Mouse (Mus musculus): ENCODE results near the gene Itga3. TPM values are rescaled to one million over a fixed set of nuclear protein-coding genes. Genes with fewer than 3 reads are reported as not detected.

The Itga3 gene
- total and polyA plus RNA-seq, 3 experiments = not detected

DNA sequence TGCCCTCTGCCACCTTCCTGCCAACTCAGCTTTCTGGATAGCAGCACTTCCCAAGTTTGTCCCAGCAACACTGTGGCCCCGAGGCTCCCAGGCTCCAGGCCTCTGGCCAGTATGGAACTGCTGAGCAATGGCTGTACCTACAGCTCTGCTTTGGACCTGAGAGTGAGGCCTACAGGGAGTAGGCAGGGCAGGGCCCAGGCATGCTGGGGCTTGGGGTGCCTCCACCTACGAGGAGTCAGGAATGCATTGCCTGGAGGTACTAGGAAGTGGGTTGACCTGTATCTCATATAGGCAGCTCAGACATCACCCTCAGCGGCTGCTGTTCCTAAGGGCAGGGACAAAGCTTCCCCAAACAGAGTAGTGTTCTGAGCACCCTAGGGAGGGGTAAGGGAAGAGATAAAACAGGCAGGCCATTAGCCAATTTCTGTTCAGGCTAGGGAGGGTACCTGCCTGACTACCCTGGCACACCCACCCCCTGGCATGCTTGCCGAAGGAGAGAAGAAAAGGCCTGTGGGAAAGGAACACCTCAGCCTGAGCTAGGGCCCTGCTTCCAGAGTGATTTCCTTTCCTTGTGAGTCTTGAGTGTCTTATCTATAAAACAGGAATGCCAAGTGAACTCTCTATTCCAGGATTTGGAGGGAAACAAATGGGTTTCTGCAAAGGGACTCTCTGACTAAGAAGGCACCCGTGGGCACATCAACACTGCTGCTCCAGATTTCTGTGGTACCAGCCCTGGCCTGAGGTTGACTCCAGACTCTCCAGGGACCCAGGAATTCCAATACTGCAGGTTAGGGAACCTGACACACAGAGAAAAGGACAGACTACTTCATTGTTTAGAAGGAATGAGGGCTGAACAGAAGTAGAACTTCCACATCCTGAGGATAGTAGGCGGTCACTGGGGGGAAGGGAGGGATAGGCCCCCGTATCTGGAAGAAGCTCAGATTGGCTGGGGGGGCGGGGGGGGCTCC is 6.2 kb downstream of the Itga3 start:
- H3K79me2 ChIP-seq (ENCODE audit: control insufficient read depth, insufficient read depth, low read length, poor library complexity) = no peaks in the 10 kb centered on the region
- no peak overlapping the region for H3K4me3 ChIP-seq (ENCODE audit: control insufficient read depth in 1 of 2, insufficient read depth in 1 of 2, low read depth in 2 of 2, low read length in 2 of 2)
- DNase-seq (ENCODE audit: low read depth, low spot score) = no peak
- peaks cover 10 to 15% of the 10 kb centered on the region in 2 experiments for H3K27me3 ChIP-seq (ENCODE audit: control insufficient read depth in 1 of 2, insufficient read depth in 2 of 2, low read length in 2 of 2)
- no peak overlapping the region for H3K27ac ChIP-seq (ENCODE audit: control insufficient read depth, low read depth, low read length)
- no peak overlapping the region for H3K9ac ChIP-seq (ENCODE audit: control insufficient read depth, low read depth, low read length, poor library complexity, severe bottlenecking)
- no peaks in the 10 kb centered on the region for H3K4me1 ChIP-seq (ENCODE audit: control insufficient read depth in 1 of 2, insufficient read depth in 2 of 2, low read length in 2 of 2)
- no peaks in the 10 kb centered on the region for H3K9me3 ChIP-seq (replicated peaks; ENCODE audit: insufficient read depth, low read length)
- TF ChIP-seq GABPA (IDR thresholded peaks at IDR 0.05; ENCODE audit: low read depth, low read length) (no peak), GATA1 (IDR thresholded peaks at IDR 0.05; ENCODE audit: low read depth, low read length) (no peak), BHLHE40 (IDR thresholded peaks at IDR 0.05; ENCODE audit: borderline replicate concordance, low read depth, low read length) (no peak), CHD1 (IDR thresholded peaks at IDR 0.05; ENCODE audit: low read depth, low read length) (no peak), MYB (IDR thresholded peaks at IDR 0.05; ENCODE audit: low read depth, low read length) (no peak), ZNF384 (IDR thresholded peaks at IDR 0.05; ENCODE audit: low read depth, low read length) (no peak), NELFE (IDR thresholded peaks at IDR 0.05; ENCODE audit: low read depth, low read length) (no peak), ZKSCAN1 (IDR thresholded peaks at IDR 0.05; ENCODE audit: low read depth, low read length) (no peak), MYC (IDR thresholded peaks at IDR 0.05; ENCODE audit: low read depth, low read length) (no peak), MXI1 (IDR thresholded peaks at IDR 0.05; ENCODE audit: low read depth, low read length) (no peak), ELF1 (IDR thresholded peaks at IDR 0.05; ENCODE audit: low read depth, low read length) (no peak), USF2 (IDR thresholded peaks at IDR 0.05; ENCODE audit: borderline replicate concordance in 1 of 2, insufficient read depth in 1 of 2, low read depth in 1 of 2, low read length in 2 of 2) (no peak), TCF12 (IDR thresholded peaks at IDR 0.05; ENCODE audit: low read depth, low read length) (no peak), MAFK (IDR thresholded peaks at IDR 0.05; ENCODE audit: borderline replicate concordance, low read depth, low read length) (no peak), USF1 (IDR thresholded peaks at IDR 0.05; ENCODE audit: low read depth, low read length) (no peak), ZC3H11A (IDR thresholded peaks at IDR 0.05; ENCODE audit: low read depth, low read length) (no peak), JUND (IDR thresholded peaks at IDR 0.05; ENCODE audit: low read depth, low read length) (no peak), KAT2A (conservative IDR thresholded peaks at IDR 0.05; ENCODE audit: low read depth, low read length) (no peak)
- H3K36me3 ChIP-seq (ENCODE audit: control insufficient read depth in 1 of 2, insufficient read depth in 2 of 2, low read length in 2 of 2) = no peaks in the 10 kb centered on the region

Measured in MEL (cell line).